Mouse (Mus musculus) limb, embryonic 14.5 days (tissue): ENCODE measurements around the gene Polr2b. TPM values are rescaled to one million over a fixed set of nuclear protein-coding genes. Genes with fewer than 3 reads are reported as not detected.

ENCODE experiments used
- ATAC-seq: fragments of 200-750 bp; cut with Nextera tagmentation; 2 replicates; pipeline ENCODE4 v1.8.0; 2017; ENCODE audit warnings: low read depth, moderate number of reproducible peaks, moderate TSS enrichment; ENCODE audit not compliant: low FRiP score
- DNase-seq: peaks from one replicate; pipeline ENCODE4 v3.0.0-alpha.2; 2015; ENCODE audit warnings: low spot score
- H3K27ac ChIP-seq: fragments of 300-500 bp; sonication (generic); replicated peaks from 2 replicates; pipeline ENCODE4 v1.5.1; 2014; ENCODE audit warnings: low read depth, mild to moderate bottlenecking, low read length, moderate library complexity, mixed read lengths
- H3K27me3 ChIP-seq: fragments of 300-500 bp; sonication (generic); 2 replicates; pipeline ENCODE4 v1.6.1; 2014; ENCODE audit warnings: low read length, mixed read lengths; ENCODE audit not compliant: control insufficient read depth, insufficient read depth
- H3K36me3 ChIP-seq: fragments of 300-500 bp; sonication (generic); 2 replicates; pipeline ENCODE4 v1.6.1; 2014; ENCODE audit warnings: mild to moderate bottlenecking, low read length, moderate library complexity, mixed read lengths; ENCODE audit not compliant: control insufficient read depth, insufficient read depth
- H3K4me1 ChIP-seq: fragments of 300-500 bp; sonication (generic); 2 replicates; pipeline ENCODE4 v1.6.1; 2014; ENCODE audit warnings: antibody characterized with exemption, low read length, mixed read lengths; ENCODE audit not compliant: control insufficient read depth, insufficient read depth
- H3K4me2 ChIP-seq: fragments of 300-500 bp; sonication (generic); replicated peaks from 2 replicates; pipeline ENCODE4 v1.6.1; 2014; ENCODE audit warnings: low read depth, mild to moderate bottlenecking, low read length, moderate library complexity; ENCODE audit not compliant: severe bottlenecking
- H3K4me3 ChIP-seq: fragments of 300-500 bp; sonication (generic); replicated peaks from 2 replicates; pipeline ENCODE4 v1.5.1; 2014; ENCODE audit warnings: low read length
- H3K9ac ChIP-seq: fragments of 300-500 bp; sonication (generic); 2 replicates; pipeline ENCODE4 v1.6.1; 2014; ENCODE audit warnings: mild to moderate bottlenecking, low read depth, low read length, moderate library complexity; ENCODE audit not compliant: severe bottlenecking
- H3K9me3 ChIP-seq: fragments of 300-500 bp; sonication (generic); 2 replicates; pipeline ENCODE4 v1.6.1; 2016; ENCODE audit warnings: low read length; ENCODE audit not compliant: control insufficient read depth
- POLR2A ChIP-seq: fragments of 200-500 bp; IDR thresholded peaks from 2 replicates; pipeline ENCODE4 v1.8.0; 2012; ENCODE audit warnings: inconsistent platforms, mild to moderate bottlenecking, moderate library complexity, borderline replicate concordance; ENCODE audit not compliant: insufficient read depth, insufficient read length; ENCODE audit errors: extremely low read depth
- WGBS: fragments of 180-500 bp; shearing (Covaris S2); extraction: QIAGEN DNeasy Blood & Tissue Kit; methylation state at CpG from one replicate; pipeline ENCODE4 v1.1.7; 2014; 5-methylcytosine and 5-hydroxymethylcytosine counted together
- polyA plus RNA-seq, 2 experiments: library from polyadenylated mRNA; depleted of rRNA in 1 of 2; stranded (reverse) in 1 of 2; unstranded in 1 of 2; fragments of >200 nt; fragmentation: Nextera tagmentation in 1 of 2; extraction: Ambion mirVana in 1 of 2; gene quantifications; 2 replicates each; pipeline versions ENCODE4 v1.2.1 to v1.2.3; 2012 to 2014

The Polr2b gene
- polyA plus RNA-seq, 2 experiments, result 44.8 to 61.0 TPM

- H3K36me3 ChIP-seq, result peaks cover 56% of the 10 kb centered on the region
- H3K4me2 ChIP-seq, result no peak overlapping the region
- no peaks in the 10 kb centered on the region for H3K27me3 ChIP-seq
- H3K27ac ChIP-seq, result no peak overlapping the region
- DNase-seq, result no peak
- no peaks in the 10 kb centered on the region for H3K9me3 ChIP-seq
- H3K9ac ChIP-seq, result no peak overlapping the region
- no peak for ATAC-seq
- no peak overlapping the region for H3K4me3 ChIP-seq
- TF ChIP-seq POLR2A, result no peak
- H3K4me1 ChIP-seq, result no peaks in the 10 kb centered on the region
- 93% methylated on average over 2 of the region's 2 CpGs for WGBS
Measured at GRCm38 (mm10) chr5:77299486-77299885, 10.5 kb upstream of the Polr2b start.

- Histone ChIP-seq H3K9me3 (no peaks in the 10 kb centered on the region), H3K27me3 (no peaks in the 10 kb centered on the region), H3K9ac (no peak overlapping the region), H3K36me3 (peaks cover 54% of the 10 kb centered on the region), H3K4me1 (no peaks in the 10 kb centered on the region), H3K4me2 (no peak overlapping the region), H3K27ac (no peak overlapping the region), H3K4me3 (no peak overlapping the region)
- 76% methylated on average over 6 of the region's 6 CpGs for WGBS
- DNase-seq (peak; percentile 26), ATAC-seq (peak; percentile 77)
- no peak for TF ChIP-seq POLR2A
Measured at GRCm38 (mm10) chr5:77301296-77301903, 8.5 kb upstream of the Polr2b start.

DNA sequence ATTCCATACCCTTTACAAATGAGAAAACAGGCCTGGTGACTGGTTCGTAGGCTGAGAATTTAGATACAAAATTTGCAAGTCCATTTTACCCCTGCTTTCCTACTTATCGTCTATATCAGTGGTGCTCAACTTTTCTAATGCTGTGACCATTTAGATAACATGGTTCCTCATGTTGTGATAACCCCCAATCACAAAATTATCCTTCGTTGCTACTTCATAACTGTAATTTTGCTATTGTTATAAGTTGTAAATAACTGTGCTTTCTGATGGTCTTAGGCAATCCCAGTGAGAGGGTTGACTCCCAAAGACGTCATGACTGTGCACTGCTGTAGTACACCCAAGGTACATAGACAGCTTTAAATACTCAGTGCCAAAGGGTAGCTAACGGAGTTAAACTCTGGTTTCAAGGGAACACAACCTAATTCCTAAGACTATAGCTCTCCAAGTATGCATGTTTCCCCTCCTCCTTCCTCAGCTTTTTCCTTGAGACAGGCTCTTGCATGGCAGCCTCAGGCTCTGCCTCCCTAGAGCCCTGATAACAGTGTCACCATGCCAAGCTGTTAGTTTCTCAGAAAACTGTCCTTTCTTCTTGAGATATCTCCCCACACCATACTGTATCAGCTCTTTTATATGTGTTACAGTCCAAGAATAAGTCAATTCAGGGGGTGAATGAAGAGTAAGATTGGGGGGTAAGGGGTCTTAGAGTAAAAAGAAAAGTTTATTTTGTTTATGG is 2.0 kb upstream of the Polr2b start:
- Histone ChIP-seq H3K4me3 (peak overlapping the region; percentile 87), H3K27me3 (no peaks in the 10 kb centered on the region), H3K27ac (no peak overlapping the region), H3K4me2 (peak overlapping the region; percentile 99), H3K36me3 (peaks cover 29% of the 10 kb centered on the region), H3K9ac (no peak overlapping the region), H3K9me3 (no peaks in the 10 kb centered on the region), H3K4me1 (peaks cover 23% of the 10 kb centered on the region)
- TF ChIP-seq POLR2A, result no peak
- WGBS, result 78% methylated on average over 5 of the region's 5 CpGs
- DNase-seq, result no peak
- ATAC-seq, result no peak

DNA sequence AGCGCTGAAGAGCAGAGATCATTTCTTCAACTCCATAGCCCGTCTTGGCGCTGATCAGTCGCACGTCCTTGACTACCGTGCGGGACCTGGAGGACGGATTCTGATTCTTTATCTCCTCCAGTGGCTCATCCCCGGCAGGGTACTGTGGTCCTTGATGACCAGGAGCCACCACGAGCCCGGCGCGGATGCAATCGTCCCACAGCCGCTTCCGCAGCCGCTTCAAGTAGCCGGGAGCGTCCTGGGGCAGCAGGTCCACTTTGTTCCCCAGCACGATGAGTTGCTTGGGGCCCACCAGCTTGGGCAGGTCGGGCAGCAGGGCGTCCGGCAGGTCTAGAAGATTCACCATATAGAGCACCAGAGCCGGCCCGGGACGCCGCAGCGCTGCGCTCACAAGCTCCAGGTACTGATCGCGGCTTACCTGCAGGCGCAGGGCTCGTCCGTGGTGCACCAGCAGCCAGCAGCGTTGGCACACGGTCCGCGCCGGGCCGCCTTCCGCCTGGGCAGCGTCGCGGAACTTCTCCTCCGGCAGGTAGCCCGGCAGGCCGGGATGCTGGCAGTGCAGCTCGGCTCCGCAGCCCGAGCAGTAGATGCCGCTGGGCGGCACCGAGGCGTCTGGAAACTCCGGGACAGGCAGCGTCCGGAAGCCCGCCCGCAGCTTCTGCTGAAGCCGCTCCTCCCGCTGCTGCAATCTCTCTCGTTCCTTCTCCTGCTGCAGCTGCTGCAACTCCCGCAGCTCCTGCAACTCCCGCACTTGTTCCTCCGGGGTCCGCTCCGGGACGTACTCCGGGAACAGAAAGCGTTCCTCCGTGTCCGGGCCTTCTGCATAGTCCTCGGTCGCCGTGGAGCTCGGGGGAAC is 668 bp upstream of the Polr2b start:
- Histone ChIP-seq H3K4me1 (peaks cover 23% of the 10 kb centered on the region), H3K27ac (no peak overlapping the region), H3K4me2 (peak overlapping the region; percentile 99), H3K36me3 (peaks cover 34% of the 10 kb centered on the region), H3K27me3 (no peaks in the 10 kb centered on the region), H3K9me3 (no peaks in the 10 kb centered on the region), H3K4me3 (peak overlapping the region; percentile 87), H3K9ac (peak overlapping the region; percentile 84)
- under 1% methylated on average over 62 of the region's 76 CpGs for WGBS
- DNase-seq (peak; percentile 44), ATAC-seq (no peak)
- no peak for TF ChIP-seq POLR2A

- Histone ChIP-seq H3K27me3 (no peaks in the 10 kb centered on the region), H3K9me3 (no peaks in the 10 kb centered on the region), H3K4me1 (peaks cover 10% of the 10 kb centered on the region; the same call in 1 of the 2 replicates), H3K36me3 (peaks cover 52% of the 10 kb centered on the region), H3K4me2 (no peak overlapping the region), H3K4me3 (no peak overlapping the region), H3K9ac (no peak overlapping the region), H3K27ac (no peak overlapping the region)
- 94% methylated on average over 4 of the region's 4 CpGs for WGBS
- DNase-seq, result no peak
- no peak for ATAC-seq
- TF ChIP-seq POLR2A, result no peak
Measured at GRCm38 (mm10) chr5:77314206-77314605, 4.3 kb downstream of the Polr2b start.
